Mouse (Mus musculus): ENCODE data around the gene Bad. TPM values are rescaled to one million over a fixed set of nuclear protein-coding genes. Genes with fewer than 3 reads are reported as not detected.
A peak's percentile ranks its signal among the peaks of the same experiment; 100 is the strongest.

The Bad gene
- polyA plus RNA-seq, 1 experiment from 2014 or later = 69.1 TPM

DNA sequence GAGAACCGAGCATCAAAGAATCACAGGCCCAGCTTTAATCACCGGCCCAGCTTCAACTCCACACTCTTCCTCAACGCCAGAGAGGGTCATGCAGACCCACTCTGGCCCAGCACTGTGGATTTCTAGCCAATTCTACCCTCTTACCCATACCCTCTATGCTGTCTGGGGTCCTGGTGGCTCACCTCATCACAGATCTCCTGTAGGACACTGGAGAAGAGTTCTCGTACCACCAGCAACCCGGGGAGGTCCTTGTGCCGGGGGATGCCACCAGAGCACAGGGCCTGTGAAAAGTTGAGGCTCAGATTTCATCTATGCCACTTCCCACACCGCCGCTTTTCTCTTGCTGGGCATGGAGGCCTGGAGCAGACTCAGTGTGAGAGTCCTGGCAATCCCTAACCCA is 52.8 kb downstream of the Bad start:
- Histone ChIP-seq H3K4me3 (ENCODE audit: low read depth, low read length) (no peak overlapping the region), H3K27me3 (ENCODE audit: control insufficient read depth, insufficient read depth, low read length) (no peaks in the 10 kb centered on the region), H3K4me1 (ENCODE audit: control insufficient read depth, insufficient read depth, low read length) (peaks cover 24% of the 10 kb centered on the region), H3K4me2 (replicated peaks; ENCODE audit: low read depth, low read length) (no peak overlapping the region), H3K9ac (replicated peaks; ENCODE audit: low read depth, low read length) (0 out of 2 replicates have a peak overlapping the region, but pooled peaks have one; percentile 42), H3K27ac (ENCODE audit: low read length) (no peak overlapping the region), H3K36me3 (ENCODE audit: control insufficient read depth, insufficient read depth, low read length) (no peaks in the 10 kb centered on the region), H3K9me3 (ENCODE audit: control insufficient read depth, low read depth, low read length) (no peaks in the 10 kb centered on the region)
- no peak for ATAC-seq (ENCODE audit: insufficient number of reproducible peaks, insufficient read depth, low FRiP score, low read depth)
- 82% methylated on average over 8 of the region's 8 CpGs for WGBS

GRCm38 (mm10) chr19:6995255-6995991 is 53.8 kb downstream of the Bad start:
- peak overlapping the region; percentile 86 for H3K4me2 ChIP-seq (replicated peaks; ENCODE audit: low read depth, low read length)
- no peak overlapping the region; the same call in 1 of the 2 replicates for H3K27ac ChIP-seq (ENCODE audit: low read length)
- peak overlapping the region; percentile 57 for H3K4me3 ChIP-seq (ENCODE audit: low read depth, low read length)
- ATAC-seq (ENCODE audit: insufficient number of reproducible peaks, insufficient read depth, low FRiP score, low read depth) = no peak
- H3K9me3 ChIP-seq (ENCODE audit: control insufficient read depth, low read depth, low read length) = no peaks in the 10 kb centered on the region
- WGBS = 47% methylated on average over 21 of the region's 21 CpGs
- H3K4me1 ChIP-seq (ENCODE audit: control insufficient read depth, insufficient read depth, low read length) = peaks cover 24% of the 10 kb centered on the region
- H3K27me3 ChIP-seq (ENCODE audit: control insufficient read depth, insufficient read depth, low read length) = no peaks in the 10 kb centered on the region
- H3K36me3 ChIP-seq (ENCODE audit: control insufficient read depth, insufficient read depth, low read length) = no peaks in the 10 kb centered on the region; the same call in 1 of the 2 replicates
- peak overlapping the region; percentile 42 for H3K9ac ChIP-seq (replicated peaks; ENCODE audit: low read depth, low read length)

- Histone ChIP-seq H3K27ac (ENCODE audit: low read length) (peak within 1 kb of the TSS; percentile 40; the same call in 1 of the 2 replicates), H3K4me2 (replicated peaks; ENCODE audit: low read depth, low read length) (peak within 1 kb of the TSS; percentile 86), H3K9ac (replicated peaks; ENCODE audit: low read depth, low read length) (peak within 1 kb of the TSS; percentile 73), H3K4me3 (ENCODE audit: low read depth, low read length) (peak within 1 kb of the TSS; percentile 57), H3K9me3 (ENCODE audit: control insufficient read depth, low read depth, low read length) (no peaks in the 10 kb centered on the region), H3K4me1 (ENCODE audit: control insufficient read depth, insufficient read depth, low read length) (peaks cover 24% of the 10 kb centered on the region), H3K27me3 (ENCODE audit: control insufficient read depth, insufficient read depth, low read length) (no peaks in the 10 kb centered on the region), H3K36me3 (ENCODE audit: control insufficient read depth, insufficient read depth, low read length) (no peaks in the 10 kb centered on the region; the same call in 1 of the 2 replicates)
- peak; percentile 66; the same call in 1 of the 2 replicates for ATAC-seq (ENCODE audit: insufficient number of reproducible peaks, insufficient read depth, low FRiP score, low read depth)
- WGBS = under 1% methylated on average over 24 of the region's 24 CpGs
Observed at GRCm38 (mm10) chr19:6996006-6996405, 54.3 kb downstream of the Bad start, which contains the start of the genes Nudt22 and Trpt1. Gene Nudt22 (minus strand): TSS chr19:6996117. Gene Trpt1 (plus strand): TSS chr19:6996131.

DNA sequence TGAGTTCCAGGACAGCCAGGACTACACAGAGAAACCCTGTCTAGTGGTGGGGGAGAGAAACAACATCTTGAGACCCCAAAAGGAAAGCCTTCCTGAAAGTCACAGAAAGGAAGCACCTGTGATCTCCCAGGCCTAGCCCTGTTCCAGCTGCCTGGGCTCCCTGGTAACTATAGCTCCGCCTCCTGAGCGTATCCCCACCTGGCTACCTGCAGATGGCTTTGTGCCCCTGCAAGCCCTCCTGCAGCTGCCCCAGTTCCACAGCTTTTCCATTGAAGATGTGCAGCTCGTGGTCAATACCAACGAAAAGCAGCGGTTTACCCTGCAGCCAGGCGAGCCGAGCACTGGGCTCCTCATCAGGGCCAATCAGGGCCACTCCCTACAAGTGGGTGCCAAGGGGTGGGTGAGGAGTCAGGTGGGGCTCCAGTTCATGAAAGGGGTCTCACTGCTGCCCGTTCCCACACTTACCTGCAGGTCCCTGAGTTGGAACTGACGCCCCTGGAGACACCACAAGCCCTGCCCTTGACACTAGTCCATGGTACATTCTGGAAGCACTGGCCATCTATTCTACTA is 56.1 kb downstream of the Bad start:
- Histone ChIP-seq H3K27ac (ENCODE audit: low read length) (no peak overlapping the region), H3K27me3 (ENCODE audit: control insufficient read depth, insufficient read depth, low read length) (no peaks in the 10 kb centered on the region), H3K4me3 (ENCODE audit: low read depth, low read length) (no peak overlapping the region), H3K9ac (replicated peaks; ENCODE audit: low read depth, low read length) (no peak overlapping the region), H3K9me3 (ENCODE audit: control insufficient read depth, low read depth, low read length) (no peaks in the 10 kb centered on the region), H3K4me1 (ENCODE audit: control insufficient read depth, insufficient read depth, low read length) (peaks cover 19% of the 10 kb centered on the region), H3K4me2 (replicated peaks; ENCODE audit: low read depth, low read length) (no peak overlapping the region), H3K36me3 (ENCODE audit: control insufficient read depth, insufficient read depth, low read length) (no peaks in the 10 kb centered on the region; the same call in 1 of the 2 replicates)
- no peak for ATAC-seq (ENCODE audit: insufficient number of reproducible peaks, insufficient read depth, low FRiP score, low read depth)
- 77% methylated on average over 9 of the region's 9 CpGs for whole genome bisulfite sequencing

DNA sequence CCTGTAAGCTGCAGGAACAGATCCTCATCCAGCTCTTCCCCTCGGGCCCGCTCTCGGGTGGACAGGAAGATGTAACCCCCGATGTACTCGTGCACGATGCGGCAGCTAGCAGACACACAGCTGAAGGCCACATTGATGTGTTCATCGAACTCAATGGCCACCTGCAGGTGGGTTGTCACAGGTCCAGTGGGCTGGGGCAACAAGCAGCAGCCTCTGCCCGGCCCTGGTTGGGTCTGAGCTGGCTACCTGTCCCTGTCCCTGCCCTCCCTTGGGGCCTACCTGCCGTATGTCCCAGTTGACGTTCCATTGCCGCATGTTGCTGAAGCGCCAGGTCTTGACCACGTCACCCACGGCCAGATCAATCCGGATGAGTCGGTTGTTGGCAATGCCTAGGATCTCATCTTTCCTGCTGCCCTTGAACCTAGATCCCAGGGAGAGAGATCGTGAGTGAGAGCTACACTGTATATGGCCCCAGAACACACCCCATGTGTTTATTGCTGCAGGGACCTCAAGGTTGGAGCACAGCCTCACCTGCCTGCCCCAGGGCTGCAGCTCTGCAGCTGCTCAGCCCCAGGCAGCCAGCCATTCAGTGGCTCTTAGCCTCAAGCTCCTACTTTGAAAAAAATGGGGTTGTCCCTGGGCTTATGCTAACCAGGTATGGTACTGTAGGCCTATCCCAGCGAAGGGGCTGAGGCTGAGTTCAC is 57.9 kb downstream of the Bad start:
- Histone ChIP-seq H3K4me2 (replicated peaks; ENCODE audit: low read depth, low read length) (no peak overlapping the region), H3K36me3 (ENCODE audit: control insufficient read depth, insufficient read depth, low read length) (no peaks in the 10 kb centered on the region; the same call in 1 of the 2 replicates), H3K9me3 (ENCODE audit: control insufficient read depth, low read depth, low read length) (no peaks in the 10 kb centered on the region), H3K4me1 (ENCODE audit: control insufficient read depth, insufficient read depth, low read length) (peaks cover 15% of the 10 kb centered on the region), H3K9ac (replicated peaks; ENCODE audit: low read depth, low read length) (no peak overlapping the region), H3K27ac (ENCODE audit: low read length) (no peak overlapping the region), H3K27me3 (ENCODE audit: control insufficient read depth, insufficient read depth, low read length) (no peaks in the 10 kb centered on the region), H3K4me3 (ENCODE audit: low read depth, low read length) (no peak overlapping the region)
- WGBS = 94% methylated on average over 19 of the region's 19 CpGs
- ATAC-seq (ENCODE audit: insufficient number of reproducible peaks, insufficient read depth, low FRiP score, low read depth) = no peak

Small RNAs within 50 kb of the gene (microRNA-seq; reads per million reads assigned to microRNA genes)
- gene Mir6990 = not detected

Other genes starting within 250 kb of the Bad start
- gene Rps6ka4, start 101.2 kb upstream of the Bad start, polyA plus RNA-seq (2014; fragmentation: Nextera tagmentation; extraction: Ambion mirVana) = 24.2 and 26.1 TPM in 2 replicates
- gene Ccdc88b, start 83.7 kb upstream of the Bad start, polyA plus RNA-seq (2014; fragmentation: Nextera tagmentation; extraction: Ambion mirVana) = 0.59 and 0.80 TPM in 2 replicates
- 152 and 158 TPM in 2 replicates for gene Trmt112, start 32.2 kb upstream of the Bad start, polyA plus RNA-seq (2014; fragmentation: Nextera tagmentation; extraction: Ambion mirVana)
- gene Prdx5, start 31.8 kb upstream of the Bad start, polyA plus RNA-seq (2014; fragmentation: Nextera tagmentation; extraction: Ambion mirVana) = 166 and 172 TPM in 2 replicates
- 6.5 and 6.8 TPM in 2 replicates for gene Esrra, start 20.0 kb upstream of the Bad start, polyA plus RNA-seq (2014; fragmentation: Nextera tagmentation; extraction: Ambion mirVana)
- 1.5 and 1.8 TPM in 2 replicates for gene Catsperz, start 16.5 kb upstream of the Bad start, polyA plus RNA-seq (2014; fragmentation: Nextera tagmentation; extraction: Ambion mirVana)
- gene Kcnk4, start 7.3 kb upstream of the Bad start, polyA plus RNA-seq (2014; fragmentation: Nextera tagmentation; extraction: Ambion mirVana) = 0.35 and 0.95 TPM in 2 replicates
- 21.8 and 24.8 TPM in 2 replicates for gene Gpr137, start 619 bp downstream of the Bad start, polyA plus RNA-seq (2014; fragmentation: Nextera tagmentation; extraction: Ambion mirVana)
- gene Ppp1r14b, start 33.1 kb downstream of the Bad start, polyA plus RNA-seq (2014; fragmentation: Nextera tagmentation; extraction: Ambion mirVana) = 99.5 and 103 TPM in 2 replicates
- gene Plcb3, start 34.6 kb downstream of the Bad start, polyA plus RNA-seq (2014; fragmentation: Nextera tagmentation; extraction: Ambion mirVana) = 50.6 and 56.1 TPM in 2 replicates
- gene Fkbp2, start 38.6 kb downstream of the Bad start, polyA plus RNA-seq (2014; fragmentation: Nextera tagmentation; extraction: Ambion mirVana) = 88.3 and 94.1 TPM in 2 replicates
- gene Vegfb, start 45.8 kb downstream of the Bad start, polyA plus RNA-seq (2014; fragmentation: Nextera tagmentation; extraction: Ambion mirVana) = 38.5 and 44.7 TPM in 2 replicates
- 23.8 and 31.2 TPM in 2 replicates for gene Dnajc4, start 50.7 kb downstream of the Bad start, polyA plus RNA-seq (2014; fragmentation: Nextera tagmentation; extraction: Ambion mirVana)
- gene Nudt22, start 54.3 kb downstream of the Bad start, polyA plus RNA-seq (2014; fragmentation: Nextera tagmentation; extraction: Ambion mirVana) = 15.3 and 19.6 TPM in 2 replicates
- 9.6 and 11.5 TPM in 2 replicates for gene Trpt1, start 54.3 kb downstream of the Bad start, polyA plus RNA-seq (2014; fragmentation: Nextera tagmentation; extraction: Ambion mirVana)
- 8.2 and 8.3 TPM in 2 replicates for gene Fermt3, start 77.6 kb downstream of the Bad start, polyA plus RNA-seq (2014; fragmentation: Nextera tagmentation; extraction: Ambion mirVana)
- 201 and 210 TPM in 2 replicates for gene Stip1, start 98.1 kb downstream of the Bad start, polyA plus RNA-seq (2014; fragmentation: Nextera tagmentation; extraction: Ambion mirVana)
- gene Macrod1, start 114.9 kb downstream of the Bad start, polyA plus RNA-seq (2014; fragmentation: Nextera tagmentation; extraction: Ambion mirVana) = 7.7 and 8.3 TPM in 2 replicates
- gene Flrt1, start 163.9 kb downstream of the Bad start, polyA plus RNA-seq (2014; fragmentation: Nextera tagmentation; extraction: Ambion mirVana) = 7.4 and 9.2 TPM in 2 replicates

Data from stomach, embryonic 14.5 days (tissue).